21 mouse cellular contexts compared by ENCODE assay signal in the genomic region with DNA sequence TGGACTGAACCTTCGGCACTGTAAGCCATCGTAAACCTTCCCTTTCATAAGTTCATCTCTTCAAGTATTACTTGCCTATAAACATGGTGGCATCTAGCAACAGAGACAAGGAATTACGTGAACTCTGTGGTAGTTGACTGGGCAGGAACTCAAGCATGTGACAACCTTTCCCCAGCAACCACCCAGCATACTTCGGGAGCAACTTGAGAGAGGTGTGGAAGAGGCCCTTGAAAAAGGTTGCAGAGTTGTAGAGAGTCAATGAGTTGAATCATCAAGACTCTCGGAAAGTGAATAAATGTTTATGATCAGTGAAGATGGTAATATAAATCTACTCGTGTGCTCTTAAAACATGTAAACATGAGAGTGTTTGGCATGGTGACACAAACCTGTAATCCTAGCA.
"Had no signal": no experiment of that assay in that cellular context is flagged by ENCODE, and none has a peak within 500 bp of the region (broad histone marks: within the 10 kb centered on the region; RNA-seq: fewer than 3 reads in every experiment).

No protein-coding gene starts in this region.

- H3K27ac ChIP-seq: gastrocnemius, adult 2 months; heart, embryonic 10.5 days; hindbrain, embryonic 10.5 days; hindbrain, embryonic 12.5 days; hindbrain, embryonic 14.5 days; intestine, embryonic 15.5 days; layer of hippocampus, adult 2 months; left cerebral cortex, adult 2 months; limb, embryonic 10.5 days; limb, embryonic 12.5 days had no signal

- H3K4me1 ChIP-seq: hindbrain, embryonic 12.5 days; intestine, embryonic 15.5 days; limb, embryonic 10.5 days; limb, embryonic 12.5 days had no signal

- DNase-seq: gastrocnemius, adult 2 months; gastrocnemius, postnatal 10 days; gastrocnemius, postnatal 25 days; heart, adult 18-20 months; heart, postnatal 10 days; heart, postnatal 4 days; kidney, adult 18-20 months; kidney, adult 8-10 months; kidney, postnatal 10 days; kidney, postnatal 25 days; kidney, postnatal 4 days had no signal

- H3K36me3 ChIP-seq: heart, embryonic 10.5 days; heart, embryonic 12.5 days; hindbrain, embryonic 10.5 days; hindbrain, embryonic 12.5 days; intestine, embryonic 15.5 days; limb, embryonic 10.5 days; limb, embryonic 12.5 days had no signal

- H3K4me3 ChIP-seq: gastrocnemius, adult 2 months; heart, embryonic 10.5 days; heart, embryonic 12.5 days; hindbrain, embryonic 10.5 days; hindbrain, embryonic 12.5 days; intestine, embryonic 15.5 days; layer of hippocampus, adult 2 months; left cerebral cortex, adult 2 months; limb, embryonic 10.5 days; limb, embryonic 12.5 days had no signal

- H3K27me3 ChIP-seq: heart, embryonic 12.5 days; hindbrain, embryonic 12.5 days; intestine, embryonic 15.5 days; limb, embryonic 12.5 days had no signal
